Mouse (Mus musculus): Measurements from ENCODE around the gene Olfr1140.

DNA sequence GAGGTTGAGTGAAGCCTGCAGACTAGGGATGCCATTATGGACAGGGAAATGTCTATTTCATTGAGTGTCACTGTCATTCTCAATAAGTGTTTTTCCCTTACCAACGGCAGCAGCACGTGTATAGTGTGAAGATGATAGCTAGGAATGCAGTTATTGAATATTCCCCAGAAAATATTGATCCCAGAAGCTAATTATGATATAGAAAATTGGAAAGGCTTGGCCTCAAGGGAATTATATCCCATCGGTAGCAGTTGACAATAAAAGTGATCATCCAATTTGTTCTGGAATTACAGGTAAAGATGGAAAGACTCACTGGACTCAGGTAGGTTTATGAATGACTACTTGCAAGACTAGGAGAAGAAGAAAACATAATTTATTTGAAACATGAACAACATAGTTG lies at the start of gene Olfr1140:
- TF ChIP-seq EP300 (IDR thresholded peaks at IDR 0.05; ENCODE audit: low read depth), result no peak
- TF ChIP-seq CTCF (IDR thresholded peaks at IDR 0.05; ENCODE audit: low read depth), result no peak

Measured in heart, postnatal 0 days (tissue).